Mouse (Mus musculus) stomach, embryonic 15.5 days (tissue): Measurements from ENCODE around the gene Dlst. TPM values are rescaled to one million over a fixed set of nuclear protein-coding genes. Genes with fewer than 3 reads are reported as not detected.

Experiments used
- ATAC-seq: fragments of 200-750 bp; cut with Nextera tagmentation; 2 replicates; pipeline ENCODE4 v1.8.0; 2017; ENCODE audit warnings: low read depth, moderate number of reproducible peaks, moderate TSS enrichment; ENCODE audit not compliant: insufficient read depth, low FRiP score
- H3K27ac ChIP-seq: fragments of 300-500 bp; sonication (generic); 2 replicates; pipeline ENCODE4 v1.5.1; 2015; ENCODE audit warnings: mild to moderate bottlenecking, inconsistent platforms
- H3K27me3 ChIP-seq: fragments of 300-500 bp; sonication (generic); replicated peaks from 2 replicates; pipeline ENCODE4 v1.6.1; 2015; ENCODE audit warnings: inconsistent platforms
- H3K36me3 ChIP-seq: fragments of 300-500 bp; sonication (generic); 2 replicates; pipeline ENCODE4 v1.6.1; 2015; ENCODE audit warnings: inconsistent platforms
- H3K4me1 ChIP-seq: fragments of 300-500 bp; sonication (generic); 2 replicates; pipeline ENCODE4 v1.6.1; 2015; ENCODE audit warnings: inconsistent platforms
- H3K4me2 ChIP-seq: fragments of 300-500 bp; sonication (generic); 2 replicates; pipeline ENCODE4 v1.6.1; 2015; ENCODE audit warnings: mild to moderate bottlenecking, inconsistent platforms
- H3K4me3 ChIP-seq: fragments of 300-500 bp; sonication (generic); replicated peaks from 2 replicates; pipeline ENCODE4 v1.5.1; 2015; ENCODE audit warnings: inconsistent platforms
- H3K9ac ChIP-seq: fragments of 300-500 bp; sonication (generic); 2 replicates; pipeline ENCODE4 v1.6.1; 2015; ENCODE audit warnings: inconsistent platforms
- H3K9me3 ChIP-seq: fragments of 300-500 bp; sonication (generic); 2 replicates; pipeline ENCODE4 v1.6.1; 2016; ENCODE audit warnings: inconsistent platforms
- WGBS: fragments of 180-500 bp; shearing (Covaris S2); methylation state at CpG from one replicate; pipeline ENCODE4 v1.1.7; 2015; 5-methylcytosine and 5-hydroxymethylcytosine counted together
- polyA plus RNA-seq: library from polyadenylated mRNA; unstranded; fragments of >200 nt; fragmentation: Nextera tagmentation; extraction: Ambion mirVana; gene quantifications from 2 replicates; pipeline ENCODE4 v1.2.1, GENCODE M21; 2015

Gene Dlst
- polyA plus RNA-seq, 1 experiment from 2014 or later, result 102 TPM

DNA sequence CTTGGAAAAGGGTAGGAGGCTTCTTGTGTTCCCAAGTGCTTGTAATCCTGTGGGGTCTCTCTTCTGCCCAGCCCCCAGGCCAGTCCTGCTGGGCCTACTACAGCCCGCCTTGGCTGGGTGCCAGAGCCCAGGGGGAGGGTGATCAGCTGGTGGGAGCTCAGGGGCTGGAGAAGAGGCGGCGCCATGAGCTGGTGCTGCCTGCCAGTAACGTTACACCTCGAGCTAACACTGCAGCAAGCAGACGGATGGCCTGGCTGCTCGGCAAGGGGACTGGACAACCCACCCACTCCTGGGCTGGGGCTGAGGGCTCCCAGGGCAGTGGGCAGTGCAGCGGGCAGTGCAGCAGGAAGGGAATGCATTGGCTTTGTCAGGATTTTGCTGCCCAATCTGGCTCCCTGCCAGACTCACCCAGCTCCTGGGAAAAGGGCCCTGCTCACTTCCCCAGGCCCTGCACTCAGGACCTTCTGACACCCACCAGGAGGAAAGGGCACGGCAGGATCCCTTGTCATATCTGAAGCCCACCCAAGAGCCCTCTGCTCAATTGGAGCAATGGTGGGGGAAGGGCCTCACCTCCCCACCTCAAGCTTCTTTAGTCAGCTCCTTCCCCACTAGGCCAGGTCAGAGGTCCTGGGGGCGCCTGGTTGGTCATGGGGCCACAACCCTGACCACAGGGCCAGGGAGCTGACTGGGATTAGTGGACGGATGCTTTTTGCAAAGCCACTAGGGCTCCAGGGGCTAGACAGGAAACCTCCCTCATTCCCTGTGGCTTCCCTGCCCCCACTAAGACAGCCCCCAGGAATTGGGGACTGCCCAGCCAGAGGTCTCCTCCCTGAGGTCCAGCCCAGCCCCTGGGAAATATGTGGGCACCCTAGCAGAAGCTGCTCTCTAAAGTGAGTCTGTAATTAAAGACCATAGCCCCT is 65.6 kb downstream of the Dlst start:
- peaks cover 41% of the 10 kb centered on the region for H3K4me1 ChIP-seq
- ATAC-seq, result peak; percentile 77

DNA sequence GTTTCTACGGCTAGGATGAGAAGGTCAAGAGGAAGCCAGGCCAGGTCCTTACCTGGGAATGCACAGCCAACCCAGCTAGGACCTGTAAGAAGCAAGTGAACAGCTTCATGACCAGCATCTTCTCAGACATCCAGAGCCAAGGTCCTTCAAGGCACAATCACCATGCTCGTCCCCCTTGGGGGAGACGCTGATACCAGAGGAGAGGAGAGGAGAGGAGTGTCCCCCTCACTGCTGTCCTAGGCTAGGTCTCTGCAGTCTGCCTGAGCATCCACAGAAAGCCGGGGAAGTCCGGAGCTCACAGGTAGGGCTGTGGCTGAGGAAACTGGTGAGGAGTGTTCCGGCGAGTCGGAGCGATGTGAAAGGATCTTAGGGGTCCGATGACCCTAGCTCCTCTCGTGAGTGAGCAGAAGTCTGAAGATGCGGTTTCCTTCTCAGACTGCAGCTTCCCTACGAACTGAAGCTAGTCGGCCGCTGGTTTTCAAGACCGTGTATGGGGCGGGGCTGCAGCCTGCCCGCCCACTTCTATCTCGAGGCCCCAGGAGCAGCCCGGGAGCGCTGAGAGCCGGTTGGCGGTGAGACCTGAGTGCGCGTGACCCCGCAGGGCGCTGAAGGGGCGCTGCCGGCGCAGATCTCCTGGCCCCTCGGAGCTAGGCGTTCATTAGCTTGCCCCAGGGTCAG is 66.4 kb downstream of the Dlst start:
- WGBS, result 3% methylated on average over 32 of the region's 32 CpGs
- Histone ChIP-seq H3K4me2 (peak overlapping the region; percentile 76), H3K4me3 (peak overlapping the region; percentile 47), H3K9ac (peak overlapping the region; percentile 40), H3K36me3 (0 out of 2 replicates have a peak, but pooled peaks cover 3% of the 10 kb centered on the region), H3K27me3 (0 out of 2 replicates have a peak, but pooled peaks cover 3% of the 10 kb centered on the region), H3K4me1 (peaks cover 49% of the 10 kb centered on the region), H3K9me3 (no peaks in the 10 kb centered on the region), H3K27ac (peak overlapping the region; percentile 73; the same call in 1 of the 2 replicates)
- peak; percentile 62 for ATAC-seq

More for the DNA sequence above, 65.6 kb downstream of the Dlst start:
- 16% methylated on average over 11 of the region's 11 CpGs for WGBS
- H3K4me2 ChIP-seq, result peak overlapping the region; percentile 76
- no peaks in the 10 kb centered on the region for H3K9me3 ChIP-seq
- H3K27me3 ChIP-seq, result 0 out of 2 replicates have a peak, but pooled peaks cover 2% of the 10 kb centered on the region
- H3K36me3 ChIP-seq, result 0 out of 2 replicates have a peak, but pooled peaks cover 3% of the 10 kb centered on the region
- peak overlapping the region; percentile 47 for H3K4me3 ChIP-seq
- peak overlapping the region; percentile 40 for H3K9ac ChIP-seq
- H3K27ac ChIP-seq, result peak overlapping the region; percentile 73

DNA sequence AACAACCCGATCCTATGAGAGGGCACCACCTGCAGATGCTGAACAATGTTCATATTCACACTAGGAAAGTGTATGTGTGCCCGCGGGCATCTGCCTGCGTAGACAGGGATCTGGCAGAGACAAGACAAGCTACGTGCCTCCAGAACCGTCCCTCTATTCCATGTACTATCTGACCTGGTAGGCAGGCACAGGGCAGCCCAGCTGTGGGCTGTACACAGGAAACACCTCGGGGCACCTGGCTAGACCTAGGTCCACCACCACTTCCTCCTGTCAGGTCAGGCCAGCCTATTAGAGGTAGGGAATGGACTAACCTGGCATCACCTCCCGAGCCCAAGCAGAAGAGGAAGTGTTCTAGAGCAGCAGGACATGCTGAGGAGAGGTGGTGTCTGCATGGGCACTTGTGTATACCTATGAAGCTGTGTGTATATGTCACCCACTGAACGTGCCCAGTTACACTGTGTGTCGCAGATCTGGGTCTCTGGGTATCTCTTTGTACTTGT is 67.2 kb downstream of the Dlst start, which contains the start of gene Pgf:
Gene Pgf, minus strand, starts transcription at position 51 of the 500 bp plus-strand sequence.
- Histone ChIP-seq H3K4me1 (peaks cover 53% of the 10 kb centered on the region), H3K36me3 (no peaks in the 10 kb centered on the region), H3K4me2 (peak within 1 kb of the TSS; percentile 76), H3K9ac (peak within 1 kb of the TSS; percentile 40), H3K27me3 (0 out of 2 replicates have a peak, but pooled peaks cover 3% of the 10 kb centered on the region), H3K9me3 (no peaks in the 10 kb centered on the region), H3K4me3 (peak within 1 kb of the TSS; percentile 47), H3K27ac (peak within 1 kb of the TSS; percentile 73; the same call in 1 of the 2 replicates)
- no peak for ATAC-seq
- 79% methylated on average over 10 of the region's 10 CpGs for WGBS

DNA sequence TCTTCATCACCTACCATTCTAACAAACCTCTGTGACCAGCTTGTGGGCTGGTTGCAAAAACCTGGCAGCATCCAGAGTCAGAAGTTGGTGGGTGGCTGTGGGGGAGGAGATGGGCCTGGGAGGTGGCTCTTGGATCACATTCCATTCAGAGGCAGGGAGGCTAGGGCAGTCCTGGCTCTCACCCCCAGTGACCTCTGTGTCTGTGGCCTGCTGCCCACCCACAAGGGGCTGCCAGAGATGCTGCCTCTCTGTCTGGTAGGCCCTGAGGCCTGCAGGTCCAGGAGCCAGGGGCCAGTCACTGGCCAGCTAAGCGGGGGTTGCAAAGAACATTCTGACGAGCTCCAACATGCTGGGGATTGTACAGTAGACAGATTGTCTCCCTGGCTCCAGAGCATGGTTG is 67.7 kb downstream of the Dlst start:
- H3K4me1 ChIP-seq, result peaks cover 53% of the 10 kb centered on the region
- no peak for ATAC-seq
- WGBS, result 81% methylated on average over 2 of the region's 2 CpGs

DNA sequence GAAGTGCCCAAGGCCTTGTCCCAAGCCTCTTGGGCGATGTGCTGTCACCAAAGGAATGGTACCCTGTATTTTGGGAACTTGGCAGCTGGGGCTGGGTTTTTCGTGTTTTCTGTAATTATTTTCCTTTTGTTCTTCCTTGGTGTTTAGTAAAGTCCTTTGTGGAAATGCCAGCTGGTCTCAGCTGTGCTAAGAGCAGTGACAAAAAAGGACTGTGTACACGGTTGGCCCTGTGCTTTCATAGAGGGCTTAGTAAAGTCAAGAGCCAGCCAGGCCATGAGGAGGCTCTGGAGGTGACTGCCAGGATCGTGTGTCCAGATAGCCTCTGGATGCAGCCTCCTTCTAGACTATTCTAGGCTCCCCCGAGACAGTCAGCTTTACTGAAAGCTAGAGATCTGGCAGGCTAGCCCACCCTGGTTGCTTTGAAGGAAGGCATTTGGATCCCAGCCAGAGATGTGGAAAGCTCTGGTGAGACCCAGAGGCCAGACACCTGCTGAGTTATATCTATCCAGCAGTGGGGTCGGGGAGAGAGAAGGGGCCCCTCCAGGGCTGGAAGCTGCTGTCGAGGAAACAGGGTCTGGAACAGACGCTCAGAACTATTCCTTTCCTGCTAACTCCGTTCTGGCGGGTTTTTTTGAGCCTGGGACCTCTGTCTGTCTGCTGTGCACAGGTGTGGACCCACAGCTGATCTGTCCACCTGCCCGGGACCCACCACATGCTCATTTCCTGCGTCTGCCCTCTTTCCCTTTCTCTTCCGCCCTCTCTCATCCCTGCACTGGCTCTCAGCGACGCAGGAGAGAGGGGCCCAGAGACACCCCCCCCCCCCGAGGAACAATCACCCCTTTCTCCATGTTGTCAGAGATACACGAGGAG is 71.1 kb downstream of the Dlst start:
- 0 out of 2 replicates have a peak overlapping the region, but pooled peaks have one; percentile 0 for H3K4me2 ChIP-seq
- no peak for ATAC-seq

More for the DNA sequence above, 67.7 kb downstream of the Dlst start:
- Histone ChIP-seq H3K9ac (no peak overlapping the region), H3K9me3 (no peaks in the 10 kb centered on the region), H3K27ac (no peak overlapping the region), H3K36me3 (no peaks in the 10 kb centered on the region), H3K4me3 (no peak overlapping the region), H3K27me3 (0 out of 2 replicates have a peak, but pooled peaks cover 3% of the 10 kb centered on the region), H3K4me2 (no peak overlapping the region)

DNA sequence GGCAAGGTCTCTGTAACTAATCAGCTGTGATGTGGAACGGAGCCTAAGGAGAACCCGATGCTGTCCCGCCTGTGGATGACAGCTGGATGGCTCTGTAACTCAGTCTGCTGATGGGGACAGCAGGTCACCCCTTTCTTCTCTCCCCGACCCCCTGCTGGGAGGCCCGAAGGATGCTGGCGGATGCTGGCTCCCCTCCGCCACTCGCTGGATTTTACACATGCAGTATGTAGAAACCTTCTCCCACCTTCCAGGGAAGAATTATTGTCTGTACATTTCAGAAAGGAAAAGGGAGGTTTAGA is 71.7 kb downstream of the Dlst start:
- no peak for ATAC-seq
- peaks cover 17% of the 10 kb centered on the region for H3K4me1 ChIP-seq
- H3K4me2 ChIP-seq, result 0 out of 2 replicates have a peak overlapping the region, but pooled peaks have one; percentile 0
- H3K27me3 ChIP-seq, result 0 out of 2 replicates have a peak, but pooled peaks cover 3% of the 10 kb centered on the region
- H3K9ac ChIP-seq, result no peak overlapping the region
- H3K9me3 ChIP-seq, result no peaks in the 10 kb centered on the region
- H3K36me3 ChIP-seq, result no peaks in the 10 kb centered on the region
- no peak overlapping the region for H3K4me3 ChIP-seq
- no peak overlapping the region for H3K27ac ChIP-seq
- WGBS, result 15% methylated on average over 8 of the region's 8 CpGs

More for the DNA sequence above, 71.1 kb downstream of the Dlst start:
- no peak overlapping the region for H3K27ac ChIP-seq
- H3K4me1 ChIP-seq, result peaks cover 23% of the 10 kb centered on the region
- WGBS, result 22% methylated on average over 17 of the region's 17 CpGs
- no peaks in the 10 kb centered on the region for H3K9me3 ChIP-seq
- H3K9ac ChIP-seq, result no peak overlapping the region
- H3K27me3 ChIP-seq, result 0 out of 2 replicates have a peak, but pooled peaks cover 3% of the 10 kb centered on the region
- no peak overlapping the region for H3K4me3 ChIP-seq
- H3K36me3 ChIP-seq, result no peaks in the 10 kb centered on the region

DNA sequence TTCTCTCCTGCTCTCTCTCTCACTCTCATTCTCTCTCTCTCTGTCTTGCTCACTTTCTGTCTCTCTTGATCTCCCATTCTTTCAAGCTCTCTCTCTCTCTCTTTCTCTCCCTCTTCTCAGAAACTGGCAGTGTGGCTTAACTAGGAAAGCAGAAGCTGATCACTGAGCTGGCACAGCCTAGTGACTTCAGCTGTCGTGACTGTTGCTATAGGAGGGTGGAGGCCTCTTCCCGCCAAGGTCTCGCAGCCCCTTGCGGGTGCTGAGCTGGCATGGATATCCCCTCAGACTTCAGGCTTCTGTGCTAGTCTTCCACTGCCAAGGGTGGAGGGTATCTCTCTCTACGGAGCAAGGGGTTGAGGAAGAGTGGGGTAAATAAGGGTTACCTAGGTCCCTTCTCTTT is 72.3 kb downstream of the Dlst start:
- Histone ChIP-seq H3K36me3 (no peaks in the 10 kb centered on the region), H3K9ac (no peak overlapping the region), H3K4me2 (no peak overlapping the region), H3K4me1 (peaks cover 15% of the 10 kb centered on the region), H3K27ac (no peak overlapping the region), H3K4me3 (no peak overlapping the region), H3K9me3 (no peaks in the 10 kb centered on the region), H3K27me3 (0 out of 2 replicates have a peak, but pooled peaks cover 3% of the 10 kb centered on the region)
- WGBS, result 72% methylated on average over 5 of the region's 5 CpGs
- ATAC-seq, result no peak

DNA sequence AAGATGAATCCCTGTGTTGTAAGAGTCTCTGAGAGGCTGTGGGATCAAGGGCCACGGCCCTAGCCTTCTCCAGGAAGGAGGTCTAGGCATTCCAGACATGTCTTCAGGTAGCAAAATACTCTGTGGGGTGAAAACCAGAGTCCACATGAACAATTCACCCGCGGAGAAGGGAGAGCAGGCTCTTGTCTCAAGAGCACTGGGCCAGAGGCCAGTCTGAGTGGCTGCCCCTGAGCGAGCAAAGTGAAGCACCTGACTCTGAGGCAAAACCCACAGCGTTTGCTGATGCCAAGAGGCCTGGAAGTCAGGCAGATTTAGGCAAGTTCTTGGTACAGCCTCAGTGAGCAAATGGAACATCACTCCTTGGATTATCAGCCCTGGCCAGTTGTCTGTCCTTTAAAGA is 73.5 kb downstream of the Dlst start:
- Histone ChIP-seq H3K27me3 (0 out of 2 replicates have a peak, but pooled peaks cover 3% of the 10 kb centered on the region), H3K36me3 (no peaks in the 10 kb centered on the region), H3K9ac (no peak overlapping the region), H3K27ac (no peak overlapping the region), H3K4me3 (no peak overlapping the region), H3K4me1 (peaks cover 15% of the 10 kb centered on the region), H3K4me2 (no peak overlapping the region), H3K9me3 (no peaks in the 10 kb centered on the region)
- no peak for ATAC-seq
- 64% methylated on average over 5 of the region's 5 CpGs for WGBS

Other genes with a start within 250 kb of the Dlst start
- gene Ltbp2, start 234.3 kb upstream of the Dlst start, polyA plus RNA-seq, result 0.75 and 1.2 TPM in 2 replicates
- gene Fcf1, start 139.9 kb upstream of the Dlst start, polyA plus RNA-seq, result 132 and 140 TPM in 2 replicates
- 10.8 and 11.8 TPM in 2 replicates for gene Arel1, start 139.9 kb upstream of the Dlst start, polyA plus RNA-seq
- 25.7 and 26.1 TPM in 2 replicates for gene Ylpm1, start 114.5 kb upstream of the Dlst start, polyA plus RNA-seq
- gene Prox2, start 74 bp upstream of the Dlst start, polyA plus RNA-seq, result 2.9 and 3.0 TPM in 2 replicates
- 1.7 and 1.8 TPM in 2 replicates for gene Rps6kl1, start 40.4 kb downstream of the Dlst start, polyA plus RNA-seq
- 14.7 and 16.0 TPM in 2 replicates for gene Pgf, start 67.0 kb downstream of the Dlst start, polyA plus RNA-seq
- 76.7 and 78.1 TPM in 2 replicates for gene Eif2b2, start 108.6 kb downstream of the Dlst start, polyA plus RNA-seq
- gene Mlh3, start 159.8 kb downstream of the Dlst start, polyA plus RNA-seq, result 6.8 and 7.1 TPM in 2 replicates
- 52.6 and 55.6 TPM in 2 replicates for gene Acyp1, start 177.6 kb downstream of the Dlst start, polyA plus RNA-seq
- gene Zc2hc1c, start 177.8 kb downstream of the Dlst start, polyA plus RNA-seq, result 2.2 TPM in 2 replicates
- gene Nek9, start 228.5 kb downstream of the Dlst start, polyA plus RNA-seq, result 16.2 and 18.8 TPM in 2 replicates